In genomic region chr1:190656089-190656488, GRCm38 (mm10) we compare ENCODE assay signal across 21 mouse cellular contexts.
DNase-seq lines count a peak whose midpoint lies in the region; ATAC-seq lines count a peak whose summit lies in the region.
"Had no signal": no experiment of that assay in that cellular context is flagged by ENCODE, and none has a peak within 500 bp of the region (broad histone marks: within the 10 kb centered on the region; RNA-seq: fewer than 3 reads in every experiment).

No protein-coding gene starts in this region.

- no peak overlapping the region for H3K4me3 ChIP-seq in midbrain, embryonic 14.5 days (replicated peaks; ENCODE audit: low read depth, low read length)
- H3K4me3 ChIP-seq: embryonic facial prominence, embryonic 15.5 days; gastrocnemius, adult 2 months; heart, embryonic 15.5 days had no signal

- H3K4me2 ChIP-seq in midbrain, embryonic 14.5 days (ENCODE audit: low read length), result no peak overlapping the region
- H3K4me2 ChIP-seq: embryonic facial prominence, embryonic 15.5 days; heart, embryonic 15.5 days had no signal

- intact Hi-C loops in left cerebral cortex, postnatal 4 days (cut with DNase I), result no loop called here

- no peak overlapping the region for H3K9ac ChIP-seq in midbrain, embryonic 14.5 days (replicated peaks; ENCODE audit: low read length)
- H3K9ac ChIP-seq: embryonic facial prominence, embryonic 15.5 days; heart, embryonic 15.5 days had no signal

- peaks cover 13% of the 10 kb centered on the region; the same call in 1 of the 2 replicates for H3K4me1 ChIP-seq in midbrain, embryonic 14.5 days (ENCODE audit: control insufficient read depth, insufficient read depth, low read length)

- H3K36me3 ChIP-seq in midbrain, embryonic 14.5 days (ENCODE audit: control insufficient read depth, insufficient read depth, low read length), result no peaks in the 10 kb centered on the region
- H3K36me3 ChIP-seq: embryonic facial prominence, embryonic 15.5 days; G1E; heart, embryonic 15.5 days had no signal

- H3K27me3 ChIP-seq in midbrain, embryonic 14.5 days (ENCODE audit: control insufficient read depth, insufficient read depth, low read length), result no peaks in the 10 kb centered on the region
- H3K27me3 ChIP-seq: embryonic facial prominence, embryonic 15.5 days; heart, embryonic 15.5 days had no signal

- 49% methylated on average over 9 of the region's 9 CpGs for WGBS in midbrain, embryonic 14.5 days

- ATAC-seq in midbrain, embryonic 14.5 days (ENCODE audit: low FRiP score, low TSS enrichment), result no peak
- ATAC-seq: CD4-positive, CD25-positive, alpha-beta regulatory T cell, adult 4 months had no signal

- H3K9me3 ChIP-seq in midbrain, embryonic 14.5 days (ENCODE audit: control insufficient read depth, low read length), result no peaks in the 10 kb centered on the region
- H3K9me3 ChIP-seq: embryonic facial prominence, embryonic 15.5 days; heart, embryonic 15.5 days had no signal

- DNase-seq in cerebellum, adult 11 months, result peak; percentile 4
- no peak for DNase-seq in cerebellum, adult 8-10 months
- DNase-seq in heart, adult 11 months, result peak; percentile 78
- DNase-seq in heart, postnatal 4 days, result no peak
- peak; percentile 50 for DNase-seq in left cerebral cortex, postnatal 4 days
- no peak for DNase-seq in left cerebral cortex, adult 9 months (ENCODE audit: low spot score in 2 of 2)
- DNase-seq in midbrain, embryonic 14.5 days, result peak; percentile 44
- DNase-seq in heart, adult 8-10 months (ENCODE audit: low spot score), result no peak
- DNase-seq: embryo, embryonic 11 days; gastrocnemius, adult 2 months; heart, adult 18-20 months; kidney, adult 2 months; kidney, postnatal 25 days; layer of hippocampus, postnatal 36 days; lung, adult 2 months; lung, postnatal 36 days; thymus, postnatal 14 days had no signal

- H3K27ac ChIP-seq in midbrain, embryonic 14.5 days (replicated peaks; ENCODE audit: low read depth, low read length), result no peak overlapping the region
- H3K27ac ChIP-seq: embryonic facial prominence, embryonic 15.5 days; gastrocnemius, adult 2 months; heart, embryonic 15.5 days had no signal

Comparison
In these comparisons a context has a peak if more than half of its experiments do, and no peak if none do; other contexts are left out.
1. DNase-seq: peak in cerebellum, adult 11 months (single experiment), heart, adult 11 months (single experiment), left cerebral cortex, postnatal 4 days (single experiment) and midbrain, embryonic 14.5 days (single experiment); none in cerebellum, adult 8-10 months (single experiment), heart, postnatal 4 days (single experiment), left cerebral cortex, adult 9 months (0 of 2) and heart, adult 8-10 months (single experiment).